Mouse (Mus musculus): ENCODE results near the gene Gm11985. TPM values are rescaled to one million over a fixed set of nuclear protein-coding genes. Genes with fewer than 3 reads are reported as not detected.

The Gm11985 gene
- total and polyA plus RNA-seq, 3 experiments: not detected

DNA sequence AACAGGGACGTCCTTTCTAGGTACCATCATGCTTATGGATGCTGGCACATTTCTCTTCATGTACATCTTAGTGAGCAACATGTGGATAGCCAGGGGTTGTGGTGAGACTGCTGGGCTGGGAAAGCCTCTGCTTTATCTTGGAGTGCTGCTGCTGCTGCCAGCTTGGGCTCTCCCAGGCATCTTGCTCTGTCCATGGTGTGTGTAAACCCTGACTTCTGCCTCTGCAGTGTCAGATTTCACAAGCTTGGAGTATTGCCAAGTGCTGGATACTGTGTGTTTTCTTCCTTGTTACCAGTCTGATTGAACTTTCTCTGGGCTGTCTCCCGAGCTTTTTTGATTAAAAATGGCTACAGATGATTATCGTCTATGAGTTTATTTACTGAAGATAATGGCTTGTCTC is 45.6 kb downstream of the Gm11985 start:
- no peak overlapping the region for H3K9ac ChIP-seq (ENCODE audit: insufficient read depth, low read depth)
- no peaks in the 10 kb centered on the region for H3K4me1 ChIP-seq (ENCODE audit: control insufficient read depth in 1 of 2, insufficient read depth in 2 of 2)
- H3K4me3 ChIP-seq (replicated peaks in 1 of 3; ENCODE audit: low read depth in 2 of 3, low read length in 2 of 3, poor library complexity in 1 of 3): no peak overlapping the region
- H3K27ac ChIP-seq (ENCODE audit: insufficient read depth, low read depth): no peak overlapping the region
- in situ Hi-C loops (cut with MboI; ENCODE audit: low pct_ligation_motif_present, low pct_unique_long_range_greater_than_20kb, low sequenced_read_pairs) (no loop called here), dilution Hi-C loops (cut with MboI; ENCODE audit: extremely low pct_ligation_motif_present, extremely low pct_unique_long_range_greater_than_20kb, low sequenced_read_pairs) (no loop called here)
- TF ChIP-seq NRF1 (IDR thresholded peaks at IDR 0.05; ENCODE audit: low read depth, low read length) (no peak), UBTF (IDR thresholded peaks at IDR 0.05; ENCODE audit: low read depth, low read length) (no peak), MYC (IDR thresholded peaks at IDR 0.05; ENCODE audit: low read depth, low read length) (no peak), E2F4 (IDR thresholded peaks at IDR 0.05; ENCODE audit: insufficient replicate concordance, low read depth, low read length) (no peak), MXI1 (IDR thresholded peaks at IDR 0.05; ENCODE audit: low read depth, low read length) (no peak), ZKSCAN1 (IDR thresholded peaks at IDR 0.05; ENCODE audit: borderline replicate concordance, low read depth, low read length) (no peak), MAZ (IDR thresholded peaks at IDR 0.05; ENCODE audit: low read depth, low read length) (no peak), CHD2 (IDR thresholded peaks at IDR 0.05; ENCODE audit: low read length) (no peak), TBP (conservative IDR thresholded peaks at IDR 0.05; ENCODE audit: low read depth, low read length) (no peak), GABPA (IDR thresholded peaks at IDR 0.05; ENCODE audit: insufficient replicate concordance, low read depth, low read length) (no peak), HCFC1 (IDR thresholded peaks at IDR 0.05; ENCODE audit: low read depth, low read length) (no peak), ZMIZ1 (IDR thresholded peaks at IDR 0.05; ENCODE audit: low read depth, low read length) (no peak), SMC3 (IDR thresholded peaks at IDR 0.05; ENCODE audit: low read depth, low read length) (no peak)
- H3K4me2 ChIP-seq (ENCODE audit: insufficient read depth, low read depth, poor library complexity, severe bottlenecking): no peak overlapping the region
- DNase-seq (ENCODE audit: extremely low read depth): no peak
- no peaks in the 10 kb centered on the region for H3K36me3 ChIP-seq (replicated peaks in 1 of 2; ENCODE audit: control insufficient read depth in 1 of 2, insufficient read depth in 1 of 2, low read length in 1 of 2)
- H3K9me3 ChIP-seq (replicated peaks; ENCODE audit: low read length): no peaks in the 10 kb centered on the region
- peaks cover 72% of the 10 kb centered on the region for H3K27me3 ChIP-seq (replicated peaks)
- H3K79me2 ChIP-seq (replicated peaks; ENCODE audit: control insufficient read depth, extremely low read depth, insufficient read depth, poor library complexity, severe bottlenecking): no peaks in the 10 kb centered on the region

DNA sequence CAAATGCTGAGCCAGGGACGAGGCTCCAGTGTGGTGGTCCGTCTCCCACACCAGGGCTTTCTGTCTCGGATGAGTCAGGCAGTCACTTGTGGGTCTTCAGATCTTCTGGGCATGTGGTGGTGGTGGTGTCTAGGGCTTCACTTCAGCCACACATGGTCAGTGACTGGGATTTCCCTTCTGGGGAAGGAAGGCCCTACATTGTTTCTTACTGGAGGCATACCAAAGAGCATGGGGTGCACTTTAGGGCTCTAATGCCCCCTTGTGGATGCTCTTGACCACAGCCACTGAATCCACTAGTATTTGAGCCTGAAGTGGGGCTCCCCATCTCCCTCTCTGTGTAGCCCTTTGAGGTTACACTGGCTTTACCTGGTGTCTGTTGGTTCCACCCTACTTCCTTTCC is 47.9 kb downstream of the Gm11985 start:
- Histone ChIP-seq H3K36me3 (replicated peaks in 1 of 2; ENCODE audit: control insufficient read depth in 1 of 2, insufficient read depth in 1 of 2, low read length in 1 of 2) (no peaks in the 10 kb centered on the region), H3K4me3 (replicated peaks in 1 of 3; ENCODE audit: low read depth in 2 of 3, low read length in 2 of 3, poor library complexity in 1 of 3) (no peak overlapping the region), H3K27me3 (replicated peaks) (peaks cover 73% of the 10 kb centered on the region), H3K79me2 (replicated peaks; ENCODE audit: control insufficient read depth, extremely low read depth, insufficient read depth, poor library complexity, severe bottlenecking) (no peaks in the 10 kb centered on the region), H3K9me3 (replicated peaks; ENCODE audit: low read length) (no peaks in the 10 kb centered on the region), H3K4me2 (ENCODE audit: insufficient read depth, low read depth, poor library complexity, severe bottlenecking) (no peak overlapping the region), H3K4me1 (ENCODE audit: control insufficient read depth in 1 of 2, insufficient read depth in 2 of 2) (no peaks in the 10 kb centered on the region), H3K9ac (ENCODE audit: insufficient read depth, low read depth) (no peak overlapping the region), H3K27ac (ENCODE audit: insufficient read depth, low read depth) (no peak overlapping the region)
- TF ChIP-seq ELF1 (IDR thresholded peaks at IDR 0.05; ENCODE audit: low read depth, low read length): no peak
- TF ChIP-seq CTCF (conservative IDR thresholded peaks at IDR 0.05 in 1 of 2, IDR thresholded peaks at IDR 0.05 in 1 of 2; ENCODE audit: low read depth in 2 of 2, low read length in 2 of 2): peak; percentile 29 to 76; a peak in 3 of 4 replicates
- peak; percentile 70 for TF ChIP-seq RAD21 (IDR thresholded peaks at IDR 0.05; ENCODE audit: low read depth, low read length)
- TF ChIP-seq SMC3 (IDR thresholded peaks at IDR 0.05; ENCODE audit: low read depth, low read length): peak; percentile 67
- in situ Hi-C loops (cut with MboI; ENCODE audit: low pct_ligation_motif_present, low pct_unique_long_range_greater_than_20kb, low sequenced_read_pairs) (no loop called here), dilution Hi-C loops (cut with MboI; ENCODE audit: extremely low pct_ligation_motif_present, extremely low pct_unique_long_range_greater_than_20kb, low sequenced_read_pairs) (no loop called here)
- peak; percentile 24 for DNase-seq (ENCODE audit: extremely low read depth)
